Mouse (Mus musculus) stomach, postnatal 0 days (tissue): Measurements from ENCODE around the gene Ube2q1.

Experiments
- CTCF ChIP-seq: IDR thresholded peaks from 2 replicates; pipeline ENCODE4 v1.5.1; 2016; ENCODE audit warnings: antibody characterized with exemption, low read depth, mild to moderate bottlenecking, moderate library complexity
- EP300 ChIP-seq: optimal IDR thresholded peaks from 2 replicates; pipeline ENCODE3; 2016; ENCODE audit warnings: antibody characterized with exemption

DNA sequence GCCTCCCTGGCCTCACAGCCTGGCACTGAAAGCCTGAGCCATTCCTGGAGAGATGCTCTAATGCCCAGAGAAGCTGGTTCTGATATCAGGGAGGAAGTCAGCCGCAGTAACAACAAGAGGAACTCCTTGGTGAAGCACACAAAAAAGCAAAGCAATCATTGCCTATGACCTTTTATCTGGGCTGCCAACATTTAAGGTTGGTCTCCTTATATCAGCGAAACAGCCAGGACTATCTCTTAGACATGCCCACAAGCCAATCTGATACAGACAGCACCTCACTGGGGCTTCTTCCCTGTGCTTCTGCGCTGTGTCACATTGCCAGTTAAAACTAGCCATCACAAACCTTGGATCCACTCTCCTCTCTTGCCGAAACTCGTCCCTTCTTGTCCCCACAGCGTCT, 34.9 kb upstream of the Ube2q1 start:
- no peak for TF ChIP-seq CTCF
- TF ChIP-seq EP300 = no peak
